Mouse (Mus musculus): ENCODE results near the gene Mrpl49. TPM values are rescaled to one million over a fixed set of nuclear protein-coding genes. Genes with fewer than 3 reads are reported as not detected.

The Mrpl49 gene
- polyA plus RNA-seq, 1 experiment from 2014 or later, result 77.8 TPM

DNA sequence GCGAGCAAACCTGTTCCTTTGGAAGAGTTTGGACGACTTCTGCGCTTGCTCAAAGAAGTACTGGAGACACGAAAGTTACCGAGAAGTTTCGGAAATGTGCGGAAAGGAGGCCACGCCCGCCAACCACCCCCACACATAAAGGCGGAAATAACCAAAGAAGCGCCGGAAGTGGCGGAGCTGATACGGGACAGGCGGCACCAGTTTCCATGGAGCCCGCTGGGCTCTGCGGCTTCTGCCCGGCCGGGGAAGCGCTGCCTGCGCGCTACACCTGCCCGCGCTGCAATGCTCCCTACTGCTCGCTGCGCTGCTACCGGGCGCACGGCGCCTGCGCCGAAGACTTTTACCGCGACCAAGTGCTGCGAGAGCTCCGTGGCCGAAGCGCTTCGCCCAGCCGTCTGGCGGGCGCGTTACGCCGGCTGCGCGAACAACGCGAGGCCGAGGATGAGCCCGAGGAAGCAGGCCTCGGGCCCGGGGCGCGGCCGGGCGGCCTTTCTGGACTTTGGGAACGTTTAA is 3.5 kb upstream of the Mrpl49 start, which contains the start of gene Znhit2:
Gene Znhit2, plus strand, starts transcription at position 172 of the 513 bp plus-strand sequence.
- no peaks in the 10 kb centered on the region for H3K9me3 ChIP-seq
- H3K4me1 ChIP-seq (replicated peaks), result peaks cover 49% of the 10 kb centered on the region
- WGBS, result under 1% methylated on average over 58 of the region's 58 CpGs
- DNase-seq (ENCODE audit: low spot score), result peak; percentile 91
- peaks cover 34% of the 10 kb centered on the region for H3K36me3 ChIP-seq
- no peaks in the 10 kb centered on the region for H3K27me3 ChIP-seq (ENCODE audit: insufficient read depth, poor library complexity, severe bottlenecking)
- H3K27ac ChIP-seq, result peak within 1 kb of the TSS; percentile 96
- peak within 1 kb of the TSS; percentile 90 for H3K4me3 ChIP-seq

DNA sequence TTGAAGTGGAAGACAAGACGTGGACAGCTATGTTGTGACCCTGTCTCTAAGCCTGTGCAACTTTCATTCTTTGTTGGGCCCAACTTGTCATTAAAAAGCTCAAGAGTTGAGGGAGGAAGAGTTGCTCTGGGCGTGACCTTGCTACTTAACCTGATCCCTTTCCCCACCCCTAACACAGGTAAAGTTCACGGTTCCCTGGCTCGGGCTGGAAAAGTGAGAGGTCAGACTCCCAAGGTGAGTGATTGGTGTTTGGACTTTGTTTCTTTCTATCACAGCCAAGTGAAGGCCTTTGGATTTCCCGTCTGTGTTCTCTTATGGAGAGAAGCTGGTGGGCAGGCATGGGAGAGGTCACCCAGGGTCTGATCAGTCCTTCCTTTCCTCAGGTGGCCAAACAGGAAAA is 1.4 kb upstream of the Mrpl49 start:
- peaks cover 46% of the 10 kb centered on the region for H3K4me1 ChIP-seq (replicated peaks)
- peaks cover 55% of the 10 kb centered on the region for H3K36me3 ChIP-seq
- peak overlapping the region; percentile 93; the same call in 1 of the 2 replicates for H3K27ac ChIP-seq
- no peaks in the 10 kb centered on the region for H3K9me3 ChIP-seq
- no peaks in the 10 kb centered on the region for H3K27me3 ChIP-seq (ENCODE audit: insufficient read depth, poor library complexity, severe bottlenecking)
- H3K4me3 ChIP-seq, result peak overlapping the region; percentile 72
- no peak for DNase-seq (ENCODE audit: low spot score)
- WGBS, result 87% methylated on average over 5 of the region's 5 CpGs

DNA sequence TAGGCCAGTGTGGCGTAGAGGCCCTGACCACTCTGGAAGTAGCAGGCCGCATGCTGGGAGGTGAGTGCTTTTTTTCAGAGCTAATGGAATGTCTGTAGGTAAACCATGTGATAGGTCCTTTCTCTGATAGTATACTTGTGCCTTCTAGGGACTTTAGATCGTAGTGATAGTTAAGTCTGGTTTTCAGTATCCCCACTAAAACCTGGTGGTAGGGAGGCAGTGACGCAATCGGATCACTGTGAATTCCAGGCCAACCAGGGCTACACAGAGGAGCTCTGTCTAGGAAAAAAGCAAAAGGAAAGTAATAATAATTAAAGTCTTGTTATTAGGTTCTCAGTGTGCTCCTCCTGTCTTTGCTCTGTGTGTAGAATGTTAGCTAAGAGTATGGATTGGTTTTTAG is 928 bp upstream of the Mrpl49 start:
- H3K27ac ChIP-seq, result peak overlapping the region; percentile 93
- WGBS, result 37% methylated on average over 5 of the region's 5 CpGs
- peak overlapping the region; percentile 72 for H3K4me3 ChIP-seq
- H3K27me3 ChIP-seq (ENCODE audit: insufficient read depth, poor library complexity, severe bottlenecking), result no peaks in the 10 kb centered on the region
- DNase-seq (ENCODE audit: low spot score), result no peak
- peaks cover 59% of the 10 kb centered on the region for H3K36me3 ChIP-seq
- H3K4me1 ChIP-seq (replicated peaks), result peaks cover 43% of the 10 kb centered on the region
- H3K9me3 ChIP-seq, result no peaks in the 10 kb centered on the region

DNA sequence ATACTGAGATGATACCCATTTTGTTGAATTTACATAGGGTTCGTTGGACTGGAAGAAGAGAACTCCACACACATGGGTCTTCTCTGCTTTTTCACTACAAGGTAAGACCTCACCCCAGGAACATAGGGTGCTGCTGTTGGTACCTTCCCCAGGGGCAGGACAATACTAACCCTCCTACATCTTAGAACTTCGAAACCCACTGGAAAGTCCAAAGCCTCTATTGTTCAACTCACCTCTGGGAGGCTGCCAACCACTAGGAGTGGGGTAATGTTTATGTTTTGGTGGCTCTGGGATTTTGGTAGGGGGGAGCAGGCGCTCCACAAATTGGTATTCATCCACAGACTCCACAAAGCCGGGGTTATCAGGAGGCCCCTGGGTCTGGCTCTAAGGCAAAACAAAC is 889 bp downstream of the Mrpl49 start:
- no peak for DNase-seq (ENCODE audit: low spot score)
- WGBS, result 71% methylated on average over 4 of the region's 4 CpGs
- H3K27ac ChIP-seq, result no peak overlapping the region
- H3K27me3 ChIP-seq (ENCODE audit: insufficient read depth, poor library complexity, severe bottlenecking), result no peaks in the 10 kb centered on the region
- H3K4me3 ChIP-seq, result peak overlapping the region; percentile 72
- peaks cover 65% of the 10 kb centered on the region for H3K36me3 ChIP-seq
- no peaks in the 10 kb centered on the region for H3K9me3 ChIP-seq
- H3K4me1 ChIP-seq (replicated peaks), result peaks cover 26% of the 10 kb centered on the region

DNA sequence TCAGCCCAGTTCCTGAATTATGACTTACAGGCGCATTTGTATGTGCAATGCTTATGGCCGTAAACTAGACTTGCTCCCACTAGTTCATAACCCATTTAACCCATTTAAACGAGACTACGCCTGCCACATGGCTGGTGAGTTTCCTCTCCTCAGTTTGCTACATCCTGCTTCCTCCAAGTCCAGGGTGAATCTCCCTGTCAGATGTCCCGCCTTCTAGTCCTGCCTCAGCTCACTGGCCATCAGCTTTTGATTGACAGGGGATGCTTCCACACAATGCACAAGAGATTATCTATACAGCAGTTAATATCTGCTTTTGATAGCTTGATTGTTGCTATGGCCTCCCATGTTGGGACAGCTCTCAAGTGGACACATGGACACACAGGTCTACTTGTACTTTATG is 3.3 kb downstream of the Mrpl49 start:
- Histone ChIP-seq H3K4me1 (replicated peaks) (peaks cover 19% of the 10 kb centered on the region), H3K36me3 (peaks cover 79% of the 10 kb centered on the region), H3K9me3 (no peaks in the 10 kb centered on the region), H3K27ac (no peak overlapping the region), H3K4me3 (0 out of 2 replicates have a peak overlapping the region, but pooled peaks have one; percentile 4), H3K27me3 (ENCODE audit: insufficient read depth, poor library complexity, severe bottlenecking) (no peaks in the 10 kb centered on the region)
- no peak for DNase-seq (ENCODE audit: low spot score)
- WGBS, result 92% methylated on average over 5 of the region's 5 CpGs

DNA sequence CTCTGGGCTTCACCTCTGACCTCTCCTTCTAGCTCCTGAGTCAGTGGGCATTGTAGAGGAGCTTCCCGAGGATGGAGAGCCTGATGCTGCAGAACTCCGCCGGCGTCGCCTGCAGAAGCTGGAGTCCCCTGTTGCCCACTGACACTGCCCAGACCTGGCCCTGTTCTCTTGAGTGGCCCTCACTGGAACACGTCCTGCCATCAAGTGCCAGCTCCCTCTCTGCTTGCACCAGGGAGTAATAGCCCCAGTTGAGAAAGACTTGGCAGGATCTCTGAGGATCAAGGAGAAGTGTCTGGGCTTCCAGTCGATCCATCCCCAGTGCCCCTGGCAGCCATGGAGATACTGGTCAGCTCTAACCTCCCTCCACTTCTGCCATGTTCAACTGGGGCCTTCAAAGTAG is 5.1 kb downstream of the Mrpl49 start:
- Histone ChIP-seq H3K4me3 (no peak overlapping the region), H3K4me1 (replicated peaks) (peaks cover 24% of the 10 kb centered on the region), H3K36me3 (peaks cover 85% of the 10 kb centered on the region), H3K27ac (no peak overlapping the region), H3K27me3 (ENCODE audit: insufficient read depth, poor library complexity, severe bottlenecking) (no peaks in the 10 kb centered on the region), H3K9me3 (no peaks in the 10 kb centered on the region)
- DNase-seq (ENCODE audit: low spot score), result no peak
- WGBS, result 83% methylated on average over 7 of the region's 7 CpGs

DNA sequence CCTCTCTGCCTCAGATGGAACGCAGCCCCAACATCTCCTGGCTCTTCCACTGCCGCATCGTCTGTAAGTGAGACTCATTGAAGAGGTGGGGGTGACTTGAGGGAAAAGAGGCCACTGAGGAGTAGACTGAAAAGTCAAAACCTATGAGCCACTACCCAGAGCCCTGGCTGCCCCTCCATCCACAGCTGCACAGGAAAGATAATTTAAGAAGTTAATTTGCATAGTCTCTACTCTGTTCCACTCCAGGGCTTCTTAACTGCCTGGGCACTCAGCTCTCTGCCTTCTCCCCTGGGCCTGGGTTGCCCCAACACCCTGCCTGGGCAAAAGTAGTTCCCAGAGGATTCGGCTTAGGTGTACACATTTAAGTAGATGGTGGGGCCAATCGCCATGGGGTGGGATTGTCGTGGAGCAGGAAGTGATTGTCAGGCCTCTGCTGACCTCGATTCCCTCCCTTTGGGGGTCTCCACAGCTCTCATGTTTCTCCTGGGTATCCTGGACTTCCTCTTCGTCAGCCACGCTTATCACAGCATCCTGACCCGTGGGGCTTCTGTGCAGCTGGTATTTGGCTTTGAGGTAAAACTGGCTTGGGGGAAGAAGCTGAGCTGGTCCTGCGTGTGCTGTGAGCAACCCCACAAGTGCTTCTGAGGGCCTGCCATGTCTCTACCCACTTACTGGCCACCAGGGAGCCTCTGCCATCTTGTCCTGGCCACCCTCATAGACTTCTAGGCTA is 8.7 kb downstream of the Mrpl49 start:
- Histone ChIP-seq H3K27me3 (ENCODE audit: insufficient read depth, poor library complexity, severe bottlenecking) (no peaks in the 10 kb centered on the region), H3K27ac (no peak overlapping the region), H3K4me3 (peak overlapping the region; percentile 92; the same call in 1 of the 2 replicates), H3K4me1 (replicated peaks) (peaks cover 29% of the 10 kb centered on the region), H3K36me3 (peaks cover 65% of the 10 kb centered on the region), H3K9me3 (no peaks in the 10 kb centered on the region)
- no peak for DNase-seq (ENCODE audit: low spot score)
- WGBS, result 92% methylated on average over 11 of the region's 11 CpGs

DNA sequence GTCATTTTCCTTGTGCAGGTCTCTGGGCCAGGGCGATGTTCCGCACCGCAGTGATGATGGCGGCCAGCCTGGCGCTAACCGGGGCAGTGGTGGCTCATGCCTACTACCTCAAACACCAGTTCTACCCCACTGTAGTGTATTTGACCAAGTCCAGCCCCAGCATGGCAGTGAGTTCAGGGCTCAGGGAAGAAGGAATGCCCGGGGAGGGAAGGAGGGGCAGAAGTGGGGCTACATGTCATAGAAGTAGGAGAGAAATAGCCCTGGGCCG is 9.8 kb downstream of the Mrpl49 start:
- 91% methylated on average over 8 of the region's 8 CpGs for WGBS

DNA sequence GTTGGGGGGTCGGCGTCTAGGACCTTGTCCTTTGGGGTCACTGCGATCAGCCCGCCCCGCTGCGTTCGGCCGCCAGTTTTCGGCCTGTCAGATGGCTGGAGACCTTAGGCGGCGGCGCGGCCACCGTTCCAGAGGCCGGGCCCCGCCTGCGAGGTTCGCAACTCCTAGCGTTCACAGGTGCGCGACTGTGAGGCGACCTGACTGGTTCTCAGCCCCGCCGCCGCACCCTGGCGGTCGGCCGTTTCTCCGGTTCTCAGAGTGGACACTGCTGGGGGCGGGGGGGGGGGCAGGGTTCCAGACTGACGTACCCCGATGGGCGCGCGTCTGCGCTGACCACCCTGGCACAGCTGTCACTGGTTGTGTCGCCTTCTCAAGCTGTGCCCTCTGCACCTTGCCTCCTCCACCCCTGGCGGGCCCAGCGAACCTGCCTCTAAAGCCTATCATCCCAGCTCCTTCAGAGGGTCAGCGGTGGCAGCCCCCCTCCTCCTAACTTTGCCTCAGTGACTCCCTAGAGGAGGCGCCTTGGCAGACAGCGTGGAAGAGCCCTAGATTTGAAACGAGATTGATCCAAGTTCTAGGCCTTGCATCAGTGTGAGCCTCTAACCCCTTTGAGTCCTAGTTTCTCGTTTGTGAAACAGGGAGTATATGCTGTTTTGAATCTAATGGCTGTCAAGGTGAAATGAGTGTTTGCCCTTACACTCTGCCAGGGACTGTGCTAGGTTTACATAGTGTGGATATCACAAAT is 10.3 kb downstream of the Mrpl49 start:
- peaks cover 50% of the 10 kb centered on the region for H3K36me3 ChIP-seq
- peak overlapping the region; percentile 92 for H3K4me3 ChIP-seq
- H3K27me3 ChIP-seq (ENCODE audit: insufficient read depth, poor library complexity, severe bottlenecking), result no peaks in the 10 kb centered on the region
- H3K27ac ChIP-seq, result peak overlapping the region; percentile 99
- H3K9me3 ChIP-seq, result no peaks in the 10 kb centered on the region
- DNase-seq (ENCODE audit: low spot score), result peak; percentile 34
- H3K4me1 ChIP-seq (replicated peaks), result peaks cover 30% of the 10 kb centered on the region
- 2% methylated on average over 44 of the region's 44 CpGs for WGBS

More for the DNA sequence above, 9.8 kb downstream of the Mrpl49 start:
- Histone ChIP-seq H3K9me3 (no peaks in the 10 kb centered on the region), H3K4me1 (replicated peaks) (peaks cover 29% of the 10 kb centered on the region), H3K36me3 (peaks cover 55% of the 10 kb centered on the region), H3K4me3 (peak overlapping the region; percentile 92), H3K27ac (0 out of 2 replicates have a peak overlapping the region, but pooled peaks have one; percentile 99), H3K27me3 (ENCODE audit: insufficient read depth, poor library complexity, severe bottlenecking) (no peaks in the 10 kb centered on the region)
- no peak for DNase-seq (ENCODE audit: low spot score)

DNA sequence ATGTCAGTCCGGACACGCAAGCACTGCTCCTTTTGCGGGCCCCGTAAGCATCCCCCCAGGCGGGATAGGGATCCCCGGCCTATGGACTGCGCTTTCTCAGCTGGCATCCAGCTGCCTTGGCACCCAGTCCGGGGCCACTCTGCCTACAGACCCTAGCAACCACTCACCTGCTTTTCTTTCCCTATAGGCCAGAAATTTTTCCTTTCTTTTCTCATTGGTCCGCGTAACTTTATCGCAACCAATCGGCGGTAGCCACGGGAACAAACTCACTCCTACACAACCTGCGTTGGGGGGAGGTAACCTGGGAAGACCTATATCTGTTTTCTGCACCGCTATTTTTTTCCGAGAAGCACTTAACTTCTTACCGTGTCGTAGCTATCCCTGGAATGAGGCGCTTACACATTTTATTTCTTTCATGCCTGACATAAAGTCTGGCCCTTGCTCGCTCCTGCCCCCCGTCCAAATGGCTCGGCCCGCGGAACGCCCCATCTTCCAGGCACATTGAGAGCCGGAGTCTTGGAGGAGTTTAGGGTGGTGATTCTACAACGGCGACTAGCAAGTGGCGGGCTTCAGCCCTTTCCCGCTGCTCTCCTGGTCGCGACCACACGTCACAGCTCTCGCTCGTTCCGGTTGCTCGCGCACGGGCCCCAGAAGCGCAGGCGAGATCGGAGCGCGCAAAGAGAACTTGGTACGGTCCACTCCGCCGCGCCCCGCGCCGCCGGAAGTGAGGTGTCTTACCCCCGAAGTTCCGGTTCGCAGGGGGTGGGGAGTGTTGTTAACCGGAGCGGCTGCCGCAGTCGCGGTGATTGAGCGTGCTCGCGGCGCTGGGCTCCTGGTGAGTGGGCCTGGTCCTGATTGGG is 11.1 kb downstream of the Mrpl49 start, which contains the start of gene Syvn1:
Gene Syvn1, plus strand, starts transcription at position 283 of the 860 bp plus-strand sequence.
- peak within 1 kb of the TSS; percentile 99 for H3K27ac ChIP-seq
- H3K36me3 ChIP-seq, result peaks cover 42% of the 10 kb centered on the region
- WGBS, result under 1% methylated on average over 65 of the region's 65 CpGs
- no peaks in the 10 kb centered on the region for H3K9me3 ChIP-seq
- no peaks in the 10 kb centered on the region for H3K27me3 ChIP-seq (ENCODE audit: insufficient read depth, poor library complexity, severe bottlenecking)
- peak within 1 kb of the TSS; percentile 92 for H3K4me3 ChIP-seq
- DNase-seq (ENCODE audit: low spot score), result peak; percentile 92
- H3K4me1 ChIP-seq (replicated peaks), result peaks cover 38% of the 10 kb centered on the region

DNA sequence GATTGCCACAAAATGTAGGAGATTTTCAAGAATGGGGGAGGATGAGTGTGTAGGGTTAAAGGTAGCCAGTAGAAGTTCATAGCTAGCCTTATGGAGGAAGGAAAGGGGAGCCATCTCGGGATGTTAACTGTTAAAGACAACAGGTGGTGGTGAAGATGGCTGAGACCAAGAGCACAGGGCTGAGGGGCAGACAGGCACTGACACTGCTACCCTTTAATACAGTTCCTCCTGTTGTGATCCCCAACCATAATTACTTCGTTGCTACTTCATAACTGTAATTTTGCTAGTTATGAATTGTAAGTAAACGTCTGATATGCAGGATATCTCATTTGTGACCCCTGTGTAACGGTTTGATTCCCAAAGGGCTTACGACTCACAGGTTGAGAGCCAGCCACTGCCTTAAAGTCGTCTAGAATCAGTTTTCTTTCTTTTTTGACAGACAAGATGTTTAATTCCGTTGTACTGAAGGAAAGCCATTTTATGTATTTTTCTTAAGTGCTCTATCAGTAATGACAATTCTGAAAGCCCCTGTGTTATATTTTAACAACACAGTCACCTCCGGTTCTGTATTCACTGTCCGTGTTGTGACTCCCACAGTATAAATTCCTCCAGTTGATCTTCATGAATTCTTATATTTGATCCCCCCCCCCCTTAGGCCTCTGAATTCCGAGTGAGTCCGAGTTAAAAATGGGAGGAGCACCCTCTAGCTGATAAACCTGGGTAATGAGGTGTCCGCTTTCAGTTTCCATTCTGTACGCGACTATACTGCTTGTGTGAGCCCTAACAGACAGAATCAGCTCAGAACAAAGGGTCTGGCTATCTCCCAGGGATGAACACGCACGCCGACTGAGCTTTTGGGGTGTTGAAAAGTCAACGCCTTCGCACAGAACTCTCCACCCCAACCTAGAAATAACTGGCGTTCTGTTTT is 12.0 kb downstream of the Mrpl49 start:
- H3K27me3 ChIP-seq (ENCODE audit: insufficient read depth, poor library complexity, severe bottlenecking), result no peaks in the 10 kb centered on the region
- H3K4me3 ChIP-seq, result peak overlapping the region; percentile 92
- 24% methylated on average over 20 of the region's 20 CpGs for whole genome bisulfite sequencing
- H3K27ac ChIP-seq, result peak overlapping the region; percentile 99
- peaks cover 41% of the 10 kb centered on the region for H3K4me1 ChIP-seq (replicated peaks)
- no peaks in the 10 kb centered on the region for H3K9me3 ChIP-seq
- no peak for DNase-seq (ENCODE audit: low spot score)
- peaks cover 33% of the 10 kb centered on the region for H3K36me3 ChIP-seq
